Mouse (Mus musculus) embryonic fibroblast, embryonic 13.5 days (primary cell): ENCODE results near the gene Col1a2.

Experiments
- CTCF ChIP-seq: IDR thresholded peaks from 2 replicates; pipeline ENCODE4 v1.5.1; 2011; ENCODE audit warnings: mild to moderate bottlenecking, control low read depth, low read length, moderate library complexity, borderline replicate concordance; ENCODE audit not compliant: insufficient read depth
- POLR2A ChIP-seq: IDR thresholded peaks from 2 replicates; pipeline ENCODE4 v1.6.1; 2011; ENCODE audit warnings: low read depth, mild to moderate bottlenecking, control low read depth, low read length, moderate library complexity

GRCm38 (mm10) chr6:4549846-4550548, 45.4 kb downstream of the Col1a2 start:
- no peak for TF ChIP-seq CTCF
- no peak for TF ChIP-seq POLR2A
